Mouse (Mus musculus) hindbrain, embryonic 14.5 days (tissue): ENCODE results near the gene Acad12. TPM values are rescaled to one million over a fixed set of nuclear protein-coding genes. Genes with fewer than 3 reads are reported as not detected.

Experiments used
- ATAC-seq: fragments of 200-750 bp; cut with Nextera tagmentation; 2 replicates; pipeline ENCODE4 v1.8.0; 2017; ENCODE audit warnings: moderate number of reproducible peaks, mild to moderate bottlenecking, moderate TSS enrichment, moderate library complexity; ENCODE audit not compliant: low FRiP score
- DNase-seq: peaks from one replicate; pipeline ENCODE4 v3.0.0-alpha.2; 2015; ENCODE audit warnings: low spot score
- H3K27ac ChIP-seq: fragments of 300-500 bp; sonication (generic); 2 replicates; pipeline ENCODE4 v1.5.1; 2014; ENCODE audit warnings: mild to moderate bottlenecking, moderate library complexity
- H3K27me3 ChIP-seq: fragments of 300-500 bp; sonication (generic); 2 replicates; pipeline ENCODE4 v1.6.1; 2014; ENCODE audit warnings: mild to moderate bottlenecking, low read length, mixed read lengths; ENCODE audit not compliant: control insufficient read depth, insufficient read depth
- H3K36me3 ChIP-seq: fragments of 300-500 bp; sonication (generic); replicated peaks from 2 replicates; pipeline ENCODE4 v1.6.1; 2014; ENCODE audit not compliant: control insufficient read depth, insufficient read depth
- H3K4me1 ChIP-seq: fragments of 300-500 bp; sonication (generic); replicated peaks from 2 replicates; pipeline ENCODE4 v1.6.1; 2014; ENCODE audit warnings: antibody characterized with exemption, low read length, mixed read lengths; ENCODE audit not compliant: control insufficient read depth, insufficient read depth
- H3K4me2 ChIP-seq: fragments of 300-500 bp; sonication (generic); replicated peaks from 2 replicates; pipeline ENCODE4 v1.6.1; 2014; ENCODE audit warnings: mild to moderate bottlenecking, moderate library complexity
- H3K4me3 ChIP-seq: fragments of 300-500 bp; sonication (generic); replicated peaks from 2 replicates; pipeline ENCODE4 v1.5.1; 2014; ENCODE audit warnings: mild to moderate bottlenecking, low read length
- H3K9ac ChIP-seq: fragments of 300-500 bp; sonication (generic); 2 replicates; pipeline ENCODE4 v1.6.1; 2014
- H3K9me3 ChIP-seq: fragments of 300-500 bp; sonication (generic); 2 replicates; pipeline ENCODE4 v1.6.1; 2016; ENCODE audit warnings: low read length; ENCODE audit not compliant: control insufficient read depth
- WGBS: fragments of 180-500 bp; shearing (Covaris S2); extraction: QIAGEN DNeasy Blood & Tissue Kit; methylation state at CpG from one replicate; pipeline ENCODE4 v1.1.7; 2014; 5-methylcytosine and 5-hydroxymethylcytosine counted together
- polyA plus RNA-seq: library from polyadenylated mRNA; unstranded; fragments of >200 nt; fragmentation: Nextera tagmentation; extraction: Ambion mirVana; gene quantifications from 2 replicates; pipeline ENCODE4 v1.2.1, GENCODE M21; 2014

Gene Acad12
- polyA plus RNA-seq, 1 experiment from 2014 or later, result 1.5 TPM

DNA sequence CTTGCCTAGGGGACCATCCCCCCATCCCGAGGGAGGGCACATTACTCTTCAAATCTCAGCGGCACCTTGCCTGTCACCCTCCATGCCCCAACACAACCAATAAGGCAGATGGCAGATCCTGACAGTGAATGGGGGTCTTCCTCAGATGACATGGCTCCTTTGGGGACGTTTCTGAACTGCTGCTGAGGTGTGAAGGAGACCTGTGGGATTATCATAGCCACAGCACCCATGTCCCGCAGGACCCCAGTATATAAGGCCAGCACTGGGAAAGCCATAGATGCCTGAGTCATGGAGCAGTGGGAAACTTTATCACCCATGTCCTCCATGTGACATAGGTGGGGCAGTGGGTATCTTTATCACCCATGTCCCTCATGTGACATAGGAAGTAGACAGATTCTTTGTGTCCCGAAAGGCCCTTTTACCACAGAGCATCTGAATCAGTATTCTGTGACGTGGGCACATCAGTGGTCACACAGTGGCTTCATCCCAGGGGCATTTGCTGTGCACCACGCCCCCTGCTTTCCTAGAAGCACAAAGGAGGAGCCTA is 20.7 kb downstream of the Acad12 start:
- Histone ChIP-seq H3K4me3 (no peak overlapping the region), H3K27me3 (no peaks in the 10 kb centered on the region), H3K36me3 (no peaks in the 10 kb centered on the region), H3K4me2 (no peak overlapping the region), H3K9me3 (no peaks in the 10 kb centered on the region), H3K9ac (no peak overlapping the region), H3K4me1 (no peaks in the 10 kb centered on the region; the same call in 1 of the 2 replicates), H3K27ac (no peak overlapping the region)
- no peak for ATAC-seq
- no peak for DNase-seq
- 82% methylated on average over 7 of the region's 7 CpGs for WGBS

GRCm38 (mm10) chr5:121597332-121597731 is 21.4 kb downstream of the Acad12 start:
- no peaks in the 10 kb centered on the region for H3K9me3 ChIP-seq
- no peak overlapping the region for H3K9ac ChIP-seq
- no peak overlapping the region for H3K4me3 ChIP-seq
- H3K4me2 ChIP-seq, result no peak overlapping the region
- DNase-seq (no peak), ATAC-seq (no peak)
- 75% methylated on average over 4 of the region's 4 CpGs for WGBS
- H3K27me3 ChIP-seq, result no peaks in the 10 kb centered on the region
- H3K4me1 ChIP-seq, result peaks cover 7% of the 10 kb centered on the region
- H3K36me3 ChIP-seq, result no peaks in the 10 kb centered on the region
- no peak overlapping the region for H3K27ac ChIP-seq

DNA sequence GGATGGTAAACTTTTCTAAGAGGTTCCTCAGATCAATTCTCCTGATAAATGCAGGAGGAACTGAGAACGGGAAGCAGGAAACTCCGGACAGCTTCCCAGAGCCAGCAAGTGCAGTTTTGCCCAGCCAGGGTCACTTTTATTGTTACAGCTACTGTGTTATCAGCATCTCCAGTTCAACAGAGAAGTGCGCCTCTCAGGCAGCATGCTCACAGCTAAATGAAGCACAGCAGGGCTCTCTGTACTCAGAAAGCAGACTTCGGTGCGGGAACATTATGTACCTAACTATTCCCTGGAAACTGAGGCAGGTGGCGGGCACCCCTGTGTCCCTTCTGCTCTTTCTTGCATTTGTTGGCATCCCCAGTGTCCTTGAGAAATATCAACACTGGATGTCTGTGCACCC is 22.5 kb downstream of the Acad12 start:
- DNase-seq (no peak), ATAC-seq (no peak)
- H3K9me3 ChIP-seq, result no peaks in the 10 kb centered on the region
- peaks cover 14% of the 10 kb centered on the region for H3K4me1 ChIP-seq
- H3K27me3 ChIP-seq, result no peaks in the 10 kb centered on the region
- WGBS, result 81% methylated on average over 6 of the region's 6 CpGs
- H3K4me3 ChIP-seq, result no peak overlapping the region
- H3K4me2 ChIP-seq, result no peak overlapping the region
- no peak overlapping the region for H3K9ac ChIP-seq
- H3K27ac ChIP-seq, result no peak overlapping the region
- no peaks in the 10 kb centered on the region for H3K36me3 ChIP-seq

DNA sequence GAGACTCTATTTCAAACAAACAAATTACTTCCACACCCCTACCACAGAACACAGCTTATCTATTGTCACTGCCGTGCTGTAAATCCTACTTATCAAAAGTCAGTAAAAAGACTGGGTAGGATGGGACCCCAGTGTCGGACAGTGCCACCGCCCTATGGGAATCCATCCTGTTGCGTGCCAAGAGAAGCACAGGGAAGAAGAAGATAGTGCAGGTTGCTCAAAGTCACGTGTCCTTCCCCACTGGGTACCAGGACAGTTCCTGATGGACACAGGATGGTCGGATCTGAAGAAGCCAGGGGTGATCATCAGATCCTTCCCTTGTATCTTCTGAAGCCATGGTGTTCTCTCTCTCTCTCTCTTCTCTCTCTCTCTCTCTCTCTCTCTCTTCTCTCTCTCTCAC is 23.0 kb downstream of the Acad12 start:
- Histone ChIP-seq H3K4me2 (no peak overlapping the region), H3K27ac (no peak overlapping the region), H3K4me3 (no peak overlapping the region), H3K36me3 (no peaks in the 10 kb centered on the region), H3K9me3 (no peaks in the 10 kb centered on the region), H3K9ac (no peak overlapping the region), H3K4me1 (peaks cover 14% of the 10 kb centered on the region), H3K27me3 (no peaks in the 10 kb centered on the region)
- no peak for ATAC-seq
- WGBS, result 89% methylated on average over 6 of the region's 6 CpGs
- DNase-seq, result no peak

- H3K4me1 ChIP-seq, result peaks cover 14% of the 10 kb centered on the region
- no peak overlapping the region for H3K4me3 ChIP-seq
- H3K27me3 ChIP-seq, result no peaks in the 10 kb centered on the region
- H3K4me2 ChIP-seq, result peak overlapping the region; percentile 96
- no peaks in the 10 kb centered on the region for H3K36me3 ChIP-seq
- ATAC-seq (no peak), DNase-seq (no peak)
- no peaks in the 10 kb centered on the region for H3K9me3 ChIP-seq
- WGBS, result 88% methylated on average over 6 of the region's 6 CpGs
- peak overlapping the region; percentile 70; the same call in 1 of the 2 replicates for H3K27ac ChIP-seq
- peak overlapping the region; percentile 79 for H3K9ac ChIP-seq
Observed at GRCm38 (mm10) chr5:121594714-121595313, 23.9 kb downstream of the Acad12 start.

GRCm38 (mm10) chr5:121593451-121594401 is 25.0 kb downstream of the Acad12 start, which contains the start of gene Aldh2:
Gene Aldh2 (minus strand): TSS chr5:121593824.
- WGBS, result 2% methylated on average over 47 of the region's 47 CpGs
- Histone ChIP-seq H3K4me3 (peak within 1 kb of the TSS; percentile 65), H3K27me3 (no peaks in the 10 kb centered on the region), H3K27ac (peak within 1 kb of the TSS; percentile 70), H3K4me2 (peak within 1 kb of the TSS; percentile 96), H3K36me3 (no peaks in the 10 kb centered on the region), H3K4me1 (peaks cover 14% of the 10 kb centered on the region), H3K9me3 (no peaks in the 10 kb centered on the region), H3K9ac (peak within 1 kb of the TSS; percentile 79)
- ATAC-seq (peak; percentile 88), DNase-seq (peak; percentile 78)

- Histone ChIP-seq H3K27ac (peak overlapping the region; percentile 70), H3K4me1 (peaks cover 14% of the 10 kb centered on the region), H3K9me3 (no peaks in the 10 kb centered on the region), H3K4me3 (peak overlapping the region; percentile 65), H3K36me3 (no peaks in the 10 kb centered on the region), H3K9ac (peak overlapping the region; percentile 79), H3K27me3 (no peaks in the 10 kb centered on the region), H3K4me2 (peak overlapping the region; percentile 96)
- ATAC-seq (no peak), DNase-seq (no peak)
- 4% methylated on average over 33 of the region's 33 CpGs for WGBS
Observed at GRCm38 (mm10) chr5:121592816-121593407, 25.8 kb downstream of the Acad12 start.

DNA sequence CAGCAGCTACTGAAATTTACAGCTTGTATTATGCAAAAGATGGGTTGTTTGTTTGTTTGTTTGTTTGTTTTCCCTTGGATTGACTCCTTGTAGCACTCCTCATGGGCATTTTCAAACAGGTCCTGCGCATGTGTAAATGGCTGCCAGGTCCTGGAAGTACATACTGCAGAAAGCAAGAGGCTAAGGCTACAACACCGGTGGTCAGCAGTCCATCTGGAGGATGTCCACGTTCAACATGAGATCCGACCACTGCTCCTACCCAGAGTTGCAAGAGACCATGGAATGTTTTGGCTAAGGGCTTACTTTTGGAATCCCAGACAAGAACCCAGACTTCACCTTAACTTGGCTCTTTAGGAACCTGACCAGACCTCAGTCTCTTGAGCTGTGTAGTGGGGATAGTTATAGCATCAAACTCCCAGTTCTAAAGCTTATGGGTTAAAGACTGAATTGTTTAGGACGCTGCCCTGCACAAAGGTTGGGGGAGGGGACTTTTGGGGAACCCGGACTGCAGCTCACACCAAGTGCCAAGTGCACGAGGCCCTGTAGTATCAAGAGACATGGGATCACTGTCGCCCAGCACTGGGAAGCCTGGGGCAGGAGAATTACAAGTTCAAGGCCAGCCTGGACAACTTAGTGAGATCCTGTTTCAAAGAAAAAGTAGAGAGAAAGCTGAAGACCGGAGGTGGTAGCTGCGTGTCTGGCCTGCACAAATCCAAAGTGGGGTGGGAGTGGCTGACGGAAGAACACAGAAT is 26.5 kb downstream of the Acad12 start:
- Histone ChIP-seq H3K4me1 (peaks cover 14% of the 10 kb centered on the region), H3K4me3 (peak overlapping the region; percentile 65), H3K9ac (peak overlapping the region; percentile 79), H3K36me3 (no peaks in the 10 kb centered on the region), H3K27ac (no peak overlapping the region), H3K9me3 (no peaks in the 10 kb centered on the region), H3K27me3 (no peaks in the 10 kb centered on the region), H3K4me2 (peak overlapping the region; percentile 96)
- WGBS, result 65% methylated on average over 11 of the region's 11 CpGs
- no peak for ATAC-seq
- no peak for DNase-seq
